Mouse (Mus musculus) lung, postnatal 0 days (tissue): ENCODE data around the gene Nsmce1. TPM values are rescaled to one million over a fixed set of nuclear protein-coding genes. Genes with fewer than 3 reads are reported as not detected.

Experiments used
- ATAC-seq: fragments of 200-750 bp; cut with Nextera tagmentation; 2 replicates; pipeline ENCODE4 v1.8.0; 2017; ENCODE audit warnings: moderate library complexity
- DNase-seq: peaks from one replicate; pipeline ENCODE4 v3.0.0-alpha.2; 2016; ENCODE audit warnings: low spot score
- H3K27ac ChIP-seq: fragments of 300-500 bp; sonication (generic); 2 replicates; pipeline ENCODE4 v1.5.1; 2014; ENCODE audit warnings: antibody characterized with exemption, mild to moderate bottlenecking, low read length, mixed read lengths
- H3K27me3 ChIP-seq: fragments of 300-500 bp; sonication (generic); replicated peaks from 2 replicates; pipeline ENCODE4 v1.6.1; 2014; ENCODE audit warnings: low read length, mixed read lengths; ENCODE audit not compliant: insufficient read depth
- H3K36me3 ChIP-seq: fragments of 300-500 bp; sonication (generic); 2 replicates; pipeline ENCODE4 v1.6.1; 2014; ENCODE audit warnings: low read length, mixed read lengths; ENCODE audit not compliant: insufficient read depth
- H3K4me1 ChIP-seq: fragments of 300-500 bp; sonication (generic); 2 replicates; pipeline ENCODE4 v1.6.1; 2014; ENCODE audit warnings: antibody characterized with exemption, low read depth, low read length, mixed read lengths; ENCODE audit not compliant: insufficient read depth
- H3K4me2 ChIP-seq: fragments of 300-500 bp; sonication (generic); replicated peaks from 2 replicates; pipeline ENCODE4 v1.6.1; 2014; ENCODE audit warnings: low read depth, mild to moderate bottlenecking, low read length, moderate library complexity, mixed read lengths
- H3K4me3 ChIP-seq: fragments of 300-500 bp; sonication (generic); 2 replicates; pipeline ENCODE4 v1.5.1; 2014; ENCODE audit warnings: low read depth, low read length
- H3K9ac ChIP-seq: fragments of 300-500 bp; sonication (generic); replicated peaks from 2 replicates; pipeline ENCODE4 v1.6.1; 2014; ENCODE audit warnings: low read depth, mild to moderate bottlenecking
- H3K9me3 ChIP-seq: fragments of 300-500 bp; sonication (generic); 2 replicates; pipeline ENCODE4 v1.6.1; 2016; ENCODE audit warnings: low read length, mixed read lengths
- CTCF ChIP-seq: IDR thresholded peaks from 2 replicates; pipeline ENCODE4 v1.5.1; 2016; ENCODE audit warnings: antibody characterized with exemption, mild to moderate bottlenecking
- EP300 ChIP-seq: IDR thresholded peaks from 2 replicates; pipeline ENCODE4 v1.6.1; 2016; ENCODE audit warnings: antibody characterized with exemption, mild to moderate bottlenecking, control low read depth
- WGBS: fragments of 180-500 bp; shearing (Covaris S2); extraction: QIAGEN DNeasy Blood & Tissue Kit; methylation state at CpG from one replicate; pipeline ENCODE4 v1.1.7; 2014; 5-methylcytosine and 5-hydroxymethylcytosine counted together
- polyA plus RNA-seq: library from polyadenylated mRNA; unstranded; fragments of >200 nt; fragmentation: Nextera tagmentation; extraction: Ambion mirVana; gene quantifications from 2 replicates; pipeline ENCODE4 v1.2.1, GENCODE M21; 2015

Nsmce1 gene
- polyA plus RNA-seq, 1 experiment from 2014 or later, result 94.2 TPM

DNA sequence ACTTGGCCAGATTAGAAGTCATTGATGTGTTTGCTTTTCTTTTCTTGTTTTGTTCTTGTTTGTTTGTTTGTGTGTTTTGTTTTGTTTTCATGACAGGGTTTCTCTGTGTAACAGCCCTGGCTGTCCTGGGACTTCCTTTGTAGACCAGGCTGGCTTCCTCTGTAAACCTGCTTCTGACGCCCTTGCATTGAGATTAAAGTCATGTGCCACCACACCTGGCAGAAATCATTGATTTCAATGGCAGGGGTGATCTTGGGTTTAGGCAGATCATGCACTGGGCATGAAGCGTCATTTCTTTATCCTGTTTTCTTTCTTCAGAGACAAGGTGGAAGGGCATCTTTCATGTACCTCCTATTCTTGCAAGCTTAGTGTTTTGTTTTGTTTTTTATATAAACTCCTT lies 15.9 kb upstream of the Nsmce1 start:
- no peak overlapping the region for H3K4me3 ChIP-seq
- H3K9ac ChIP-seq, result no peak overlapping the region
- H3K27me3 ChIP-seq, result no peaks in the 10 kb centered on the region
- no peak overlapping the region for H3K4me2 ChIP-seq
- no peak overlapping the region for H3K27ac ChIP-seq
- H3K4me1 ChIP-seq, result no peaks in the 10 kb centered on the region
- no peak for ATAC-seq
- TF ChIP-seq CTCF (no peak), EP300 (no peak)
- DNase-seq, result no peak
- H3K9me3 ChIP-seq, result no peaks in the 10 kb centered on the region
- WGBS, result 85% methylated on average over 2 of the region's 2 CpGs
- H3K36me3 ChIP-seq, result no peaks in the 10 kb centered on the region

DNA sequence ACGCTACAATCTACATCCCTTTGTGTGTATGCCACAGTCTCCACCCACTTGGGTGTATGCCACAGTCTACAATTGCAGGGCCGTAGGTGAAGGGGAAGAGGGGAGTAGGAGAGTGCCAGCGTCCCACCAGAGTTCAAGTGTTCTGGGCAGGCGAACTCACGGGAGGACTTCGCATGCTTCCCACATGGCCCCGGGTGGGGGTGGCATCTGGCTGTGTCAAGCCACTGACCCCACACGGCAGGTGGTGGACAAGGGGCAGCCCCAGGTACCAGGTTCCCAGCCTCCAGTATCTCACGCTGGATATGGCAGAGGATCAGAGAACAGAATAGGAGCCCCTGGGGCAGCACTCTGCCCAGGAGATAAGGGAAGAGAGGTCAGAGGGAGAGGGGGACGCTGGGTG lies 14.2 kb upstream of the Nsmce1 start:
- no peaks in the 10 kb centered on the region for H3K36me3 ChIP-seq
- no peak overlapping the region for H3K27ac ChIP-seq
- 65% methylated on average over 10 of the region's 10 CpGs for WGBS
- no peaks in the 10 kb centered on the region for H3K9me3 ChIP-seq
- ATAC-seq (no peak; the same call in 1 of the 2 replicates), DNase-seq (no peak)
- no peak overlapping the region for H3K4me2 ChIP-seq
- H3K27me3 ChIP-seq, result no peaks in the 10 kb centered on the region
- H3K4me1 ChIP-seq, result no peaks in the 10 kb centered on the region
- no peak overlapping the region for H3K4me3 ChIP-seq
- TF ChIP-seq CTCF (no peak), EP300 (no peak)
- H3K9ac ChIP-seq, result no peak overlapping the region

DNA sequence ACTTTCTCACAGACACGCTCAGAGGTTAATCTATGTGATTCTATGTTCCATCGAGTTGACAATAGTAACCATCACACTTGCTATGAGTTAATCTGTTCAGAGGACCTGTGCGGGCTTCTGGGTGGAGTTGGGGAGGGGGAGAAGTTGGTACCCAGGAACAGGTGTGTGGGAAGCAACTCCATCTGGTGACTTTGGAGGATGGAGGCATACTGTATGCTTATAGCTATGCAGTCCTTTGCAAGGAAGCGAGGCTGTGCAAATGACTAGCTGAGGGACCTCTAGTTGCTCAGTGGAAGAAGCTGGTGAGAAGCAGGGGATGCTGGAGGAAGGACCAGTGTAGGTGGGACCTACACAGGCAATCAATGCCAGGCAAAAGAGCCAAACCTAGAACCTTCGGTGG lies 13.2 kb upstream of the Nsmce1 start:
- Histone ChIP-seq H3K27me3 (no peaks in the 10 kb centered on the region), H3K4me1 (no peaks in the 10 kb centered on the region), H3K4me2 (no peak overlapping the region), H3K9me3 (no peaks in the 10 kb centered on the region), H3K4me3 (no peak overlapping the region), H3K36me3 (no peaks in the 10 kb centered on the region), H3K9ac (no peak overlapping the region), H3K27ac (no peak overlapping the region)
- ATAC-seq (no peak), DNase-seq (no peak)
- TF ChIP-seq EP300 (no peak), CTCF (no peak)
- 90% methylated on average over 5 of the region's 5 CpGs for WGBS

DNA sequence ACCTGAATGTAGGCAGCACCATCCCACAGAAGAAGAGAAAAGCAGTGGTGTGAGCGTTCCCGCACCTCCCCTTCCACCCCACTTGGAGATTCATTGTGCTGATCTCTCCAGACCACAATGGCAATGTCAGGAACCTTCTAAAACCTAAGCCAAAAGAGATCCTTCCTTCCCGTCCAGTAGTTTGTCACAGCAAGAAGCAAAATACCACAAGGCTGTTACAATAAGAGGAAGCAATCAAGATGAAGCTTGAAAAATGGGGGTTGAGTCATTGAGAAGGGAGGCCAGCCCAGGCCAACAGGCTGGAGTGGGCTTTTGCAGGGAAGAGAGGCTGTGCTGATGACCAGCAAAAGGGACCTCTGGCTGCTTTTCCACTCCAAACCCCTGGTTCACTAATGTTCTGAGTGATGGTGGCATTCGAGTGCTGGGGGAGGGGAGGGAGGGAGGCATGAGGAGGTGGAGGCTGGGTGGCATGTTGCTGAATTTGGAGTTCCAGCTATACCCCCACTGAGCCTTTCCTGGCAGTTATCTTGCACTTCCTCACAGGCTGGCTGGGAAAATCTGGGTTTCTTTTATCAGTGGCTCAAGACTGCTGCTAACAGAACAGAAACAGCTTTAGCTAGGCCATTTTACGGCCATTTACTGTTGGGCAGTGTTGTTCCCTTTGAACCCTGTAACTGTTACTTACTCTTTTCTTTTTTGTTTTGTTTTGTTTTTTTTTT lies 12.1 kb upstream of the Nsmce1 start:
- ATAC-seq, result peak; percentile 53
- Histone ChIP-seq H3K4me2 (no peak overlapping the region), H3K4me1 (no peaks in the 10 kb centered on the region), H3K27me3 (no peaks in the 10 kb centered on the region), H3K27ac (no peak overlapping the region), H3K9ac (no peak overlapping the region), H3K4me3 (no peak overlapping the region), H3K9me3 (no peaks in the 10 kb centered on the region), H3K36me3 (no peaks in the 10 kb centered on the region)
- TF ChIP-seq CTCF, result no peak
- TF ChIP-seq EP300, result no peak
- WGBS, result 62% methylated on average over 5 of the region's 5 CpGs
- peak; percentile 17 for DNase-seq

DNA sequence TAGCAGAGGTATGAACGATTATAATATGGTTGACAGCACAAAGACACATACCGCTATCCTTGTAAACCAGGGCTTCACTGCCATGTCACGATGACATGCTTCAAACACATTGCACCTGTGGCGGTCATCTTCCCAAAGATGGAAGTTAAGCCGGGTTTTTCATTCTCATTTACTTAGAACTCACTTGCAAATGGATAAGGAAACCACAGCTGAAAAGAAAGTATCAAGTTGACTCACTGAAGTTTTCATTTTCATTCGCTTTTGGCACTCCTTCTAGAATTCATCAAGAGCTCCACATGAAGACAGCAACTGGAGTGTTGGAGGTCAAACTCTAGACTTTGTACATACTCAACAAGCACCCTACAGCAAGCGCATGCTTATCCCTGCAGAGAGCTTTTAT lies 9.5 kb upstream of the Nsmce1 start:
- no peak overlapping the region for H3K4me2 ChIP-seq
- ATAC-seq (no peak), DNase-seq (no peak)
- no peaks in the 10 kb centered on the region for H3K36me3 ChIP-seq
- no peaks in the 10 kb centered on the region for H3K27me3 ChIP-seq
- H3K9ac ChIP-seq, result no peak overlapping the region
- TF ChIP-seq CTCF, result no peak
- no peak for TF ChIP-seq EP300
- WGBS, result 75% methylated on average over 7 of the region's 7 CpGs
- H3K9me3 ChIP-seq, result no peaks in the 10 kb centered on the region
- H3K27ac ChIP-seq, result no peak overlapping the region
- no peak overlapping the region for H3K4me3 ChIP-seq
- H3K4me1 ChIP-seq, result no peaks in the 10 kb centered on the region

DNA sequence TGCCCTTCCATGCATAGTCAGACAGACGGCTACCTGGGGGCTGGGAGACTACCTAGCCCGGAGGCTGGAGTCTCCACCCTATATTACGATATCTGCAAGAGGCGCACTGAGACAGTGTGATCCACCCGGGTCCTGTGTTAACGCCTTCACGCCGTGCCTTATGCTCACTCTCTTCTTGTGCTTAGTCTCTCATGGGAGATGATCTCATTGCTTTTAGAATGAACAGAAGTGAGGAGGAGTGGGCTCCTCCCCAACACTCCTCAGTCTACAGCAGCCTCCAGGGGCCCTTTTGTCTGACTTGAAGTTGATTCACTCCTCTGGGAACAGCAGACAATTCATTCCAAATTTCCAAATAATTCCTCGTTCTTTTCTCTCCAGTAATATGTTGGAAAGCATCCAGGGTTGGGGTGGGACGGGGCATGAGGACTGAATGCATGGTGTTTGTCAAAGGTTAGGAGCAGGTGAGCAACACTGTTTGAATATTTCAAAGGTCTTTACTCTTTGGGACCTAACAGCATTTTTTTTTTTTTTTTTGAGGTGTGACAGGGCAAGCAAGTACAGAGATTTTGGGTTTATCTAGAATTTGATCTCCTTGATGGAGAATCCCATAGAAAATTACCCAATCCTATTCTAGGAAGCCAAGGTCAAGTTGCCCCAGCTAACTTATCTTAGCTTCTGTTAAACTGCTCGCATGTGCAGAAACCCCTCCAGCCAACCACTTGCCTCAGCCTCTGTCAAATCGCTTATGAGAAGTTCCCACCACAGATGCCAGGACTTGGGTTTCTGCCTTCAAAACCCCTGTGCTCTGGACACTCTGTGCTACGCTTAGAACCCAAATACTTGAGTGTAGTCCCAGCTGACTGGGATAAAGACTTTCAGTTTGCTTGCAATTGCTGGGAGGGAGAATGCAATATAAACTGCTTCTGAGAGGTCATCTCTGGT lies 8.8 kb upstream of the Nsmce1 start:
- Histone ChIP-seq H3K9me3 (no peaks in the 10 kb centered on the region), H3K4me1 (no peaks in the 10 kb centered on the region), H3K27ac (no peak overlapping the region), H3K4me3 (no peak overlapping the region), H3K4me2 (no peak overlapping the region), H3K9ac (no peak overlapping the region), H3K36me3 (no peaks in the 10 kb centered on the region), H3K27me3 (no peaks in the 10 kb centered on the region)
- no peak for ATAC-seq
- DNase-seq, result peak; percentile 31
- no peak for TF ChIP-seq CTCF
- 64% methylated on average over 13 of the region's 13 CpGs for WGBS
